Mouse (Mus musculus) liver, adult 2 months (tissue): ENCODE results near the gene Focad. TPM values are rescaled to one million over a fixed set of nuclear protein-coding genes. Genes with fewer than 3 reads are reported as not detected.

Experiments
- DNase-seq: peaks from one replicate; pipeline ENCODE4 v3.0.0-alpha.2; 2011; ENCODE audit warnings: low read depth, low spot score; ENCODE audit errors: extremely low read depth
- H3K27ac ChIP-seq: fragments of 200-500 bp; replicated peaks from 2 replicates; pipeline ENCODE4 v1.5.1; 2012; ENCODE audit warnings: low read depth, mild to moderate bottlenecking, control low read depth, inconsistent platforms, low read length; ENCODE audit not compliant: insufficient read depth
- H3K27me3 ChIP-seq: fragments of 200-500 bp; 2 replicates; pipeline ENCODE4 v1.6.1; 2012; ENCODE audit warnings: mild to moderate bottlenecking, moderate library complexity, low read length, inconsistent platforms; ENCODE audit not compliant: control insufficient read depth, insufficient read depth
- H3K36me3 ChIP-seq: fragments of 200-500 bp; 2 replicates; pipeline ENCODE4 v1.6.1; 2012; ENCODE audit warnings: low read length, inconsistent platforms; ENCODE audit not compliant: control insufficient read depth, insufficient read depth
- H3K4me1 ChIP-seq: fragments of 200-500 bp; 2 replicates; pipeline ENCODE4 v1.6.1; 2011; ENCODE audit warnings: low read length; ENCODE audit not compliant: control insufficient read depth, insufficient read depth
- H3K4me3 ChIP-seq: fragments of 200-500 bp; 2 replicates; pipeline ENCODE4 v1.5.1; 2011; ENCODE audit warnings: low read depth, mild to moderate bottlenecking, control low read depth, low read length, moderate library complexity; ENCODE audit not compliant: insufficient read depth
- H3K79me2 ChIP-seq: fragments of 200-500 bp; 2 replicates; pipeline ENCODE4 v1.6.1; 2012; ENCODE audit warnings: inconsistent platforms, mild to moderate bottlenecking, low read length, moderate library complexity; ENCODE audit not compliant: control insufficient read depth, insufficient read depth
- H3K9ac ChIP-seq: fragments of 200-500 bp; 2 replicates; pipeline ENCODE4 v1.6.1; 2012; ENCODE audit warnings: low read depth, mild to moderate bottlenecking, control low read depth, inconsistent platforms, low read length
- CTCF ChIP-seq: fragments of 200-500 bp; IDR thresholded peaks from 2 replicates; pipeline ENCODE4 v1.5.1; 2011; ENCODE audit warnings: low read depth, low read length, control low read depth
- POLR2A ChIP-seq: fragments of 200-500 bp; IDR thresholded peaks from 2 replicates; pipeline ENCODE4 v1.6.1; 2011; ENCODE audit warnings: low read length, control low read depth; ENCODE audit not compliant: insufficient read depth; ENCODE audit errors: extremely low read depth
- WGBS: fragments of 180-500 bp; shearing (Covaris S2); methylation state at CpG from one replicate; pipeline ENCODE4 v1.1.7; 2018; 5-methylcytosine and 5-hydroxymethylcytosine counted together
- polyA plus RNA-seq: library from polyadenylated mRNA; depleted of rRNA; stranded (reverse); fragments of >200 nt; gene quantifications from 2 replicates; pipeline ENCODE4 v1.2.3, GENCODE M21; 2012
- total RNA-seq: library from RNA; depleted of rRNA; stranded (reverse); fragments of >200 nt; gene quantifications from 2 replicates; pipeline ENCODE4 v1.2.3, GENCODE M21; 2014

Gene Focad
- total and polyA plus RNA-seq, 2 experiments, result 6.4 to 11.1 TPM

GRCm38 (mm10) chr4:88135936-88136335 lies 41.5 kb downstream of the Focad start:
- Histone ChIP-seq H3K4me1 (no peaks in the 10 kb centered on the region), H3K79me2 (no peaks in the 10 kb centered on the region), H3K27ac (no peak overlapping the region), H3K36me3 (peaks cover 2% of the 10 kb centered on the region; the same call in 1 of the 2 replicates), H3K9ac (no peak overlapping the region), H3K27me3 (no peaks in the 10 kb centered on the region), H3K4me3 (no peak overlapping the region)
- DNase-seq, result no peak
- 70% methylated on average over 2 of the region's 2 CpGs for WGBS
- TF ChIP-seq CTCF, result no peak
- no peak for TF ChIP-seq POLR2A

DNA sequence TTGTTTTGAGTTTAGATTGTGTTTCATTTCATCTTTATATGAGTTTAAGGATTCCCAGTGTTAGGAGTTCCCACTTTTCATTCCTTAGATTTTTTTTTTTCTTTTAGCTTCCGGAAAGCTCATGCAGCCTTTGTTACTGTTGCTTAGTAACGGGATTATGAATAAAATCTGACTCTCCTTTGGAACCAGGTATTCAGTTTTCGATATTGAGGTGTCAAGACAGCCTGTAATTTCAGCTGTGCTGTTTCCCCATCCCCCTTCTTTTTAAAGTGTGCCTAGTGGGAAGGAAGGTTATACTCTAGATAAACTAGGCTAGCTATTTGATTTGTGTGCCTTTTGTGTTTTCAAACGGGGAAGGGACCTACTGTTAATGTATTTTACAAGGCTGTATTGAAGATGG lies 42.1 kb downstream of the Focad start:
- no peak for DNase-seq
- Histone ChIP-seq H3K4me3 (no peak overlapping the region), H3K36me3 (peaks cover 2% of the 10 kb centered on the region; the same call in 1 of the 2 replicates), H3K79me2 (no peaks in the 10 kb centered on the region), H3K9ac (no peak overlapping the region), H3K27ac (no peak overlapping the region), H3K4me1 (no peaks in the 10 kb centered on the region), H3K27me3 (no peaks in the 10 kb centered on the region)
- WGBS, result 80% methylated on average over 4 of the region's 4 CpGs
- no peak for TF ChIP-seq POLR2A
- no peak for TF ChIP-seq CTCF

DNA sequence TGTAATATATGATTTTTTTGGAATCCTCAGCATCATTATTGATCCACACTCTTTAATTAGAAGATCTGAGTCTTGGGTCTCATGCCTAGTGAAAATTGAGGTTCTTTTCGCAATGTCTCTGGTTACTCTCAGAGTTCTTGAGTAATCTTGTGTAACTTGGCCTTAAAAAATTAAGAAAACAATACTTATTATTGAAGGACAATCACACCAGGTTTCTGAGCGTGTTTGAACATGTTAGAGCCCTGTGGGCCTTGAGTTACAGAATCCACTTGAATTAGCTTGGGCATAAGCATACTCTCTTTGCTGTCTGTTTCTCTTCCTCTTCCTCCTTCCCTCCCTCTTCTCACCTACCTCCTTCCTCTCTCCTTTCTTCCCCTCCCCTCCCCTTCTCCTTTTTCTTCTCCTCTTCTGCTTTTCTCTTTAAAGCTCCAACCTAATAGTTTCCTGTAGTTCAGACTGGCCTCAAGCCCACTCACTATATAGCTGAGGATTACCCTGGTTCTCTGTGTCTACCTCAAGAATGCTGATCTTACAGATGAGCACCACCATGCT lies 44.0 kb downstream of the Focad start:
- Histone ChIP-seq H3K4me1 (no peaks in the 10 kb centered on the region), H3K27me3 (no peaks in the 10 kb centered on the region), H3K79me2 (no peaks in the 10 kb centered on the region), H3K4me3 (no peak overlapping the region), H3K36me3 (no peaks in the 10 kb centered on the region; the same call in 1 of the 2 replicates), H3K9ac (no peak overlapping the region), H3K27ac (no peak overlapping the region)
- WGBS, result 100% methylated on average over 2 of the region's 2 CpGs
- no peak for TF ChIP-seq CTCF
- TF ChIP-seq POLR2A, result no peak
- DNase-seq, result no peak

DNA sequence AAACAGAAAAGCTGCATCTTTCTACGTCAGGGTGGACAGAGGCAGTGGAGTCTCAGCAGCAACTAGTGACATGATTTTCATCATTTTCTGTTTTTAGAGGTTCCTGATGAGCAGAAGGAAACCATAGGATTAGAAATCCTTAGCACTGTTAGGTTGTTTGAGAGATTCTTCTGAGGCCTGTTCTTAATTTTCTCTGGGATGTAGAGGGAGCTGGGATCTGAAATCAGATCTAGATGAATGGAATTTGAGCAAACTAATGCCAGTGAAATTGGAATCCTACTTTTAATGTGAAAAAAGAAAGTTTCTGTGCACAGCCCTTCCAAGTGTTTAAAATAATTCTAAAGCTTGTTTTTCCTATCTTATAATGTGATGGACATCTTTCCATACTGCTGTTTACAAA lies 55.0 kb downstream of the Focad start:
- no peaks in the 10 kb centered on the region for H3K27me3 ChIP-seq
- no peaks in the 10 kb centered on the region for H3K36me3 ChIP-seq
- 81% methylated on average over 1 of the region's 1 CpGs for WGBS
- H3K4me1 ChIP-seq, result no peaks in the 10 kb centered on the region
- no peak overlapping the region for H3K27ac ChIP-seq
- no peak overlapping the region for H3K9ac ChIP-seq
- no peak overlapping the region for H3K4me3 ChIP-seq
- DNase-seq, result no peak
- TF ChIP-seq CTCF, result no peak
- no peak for TF ChIP-seq POLR2A
- H3K79me2 ChIP-seq, result no peaks in the 10 kb centered on the region

DNA sequence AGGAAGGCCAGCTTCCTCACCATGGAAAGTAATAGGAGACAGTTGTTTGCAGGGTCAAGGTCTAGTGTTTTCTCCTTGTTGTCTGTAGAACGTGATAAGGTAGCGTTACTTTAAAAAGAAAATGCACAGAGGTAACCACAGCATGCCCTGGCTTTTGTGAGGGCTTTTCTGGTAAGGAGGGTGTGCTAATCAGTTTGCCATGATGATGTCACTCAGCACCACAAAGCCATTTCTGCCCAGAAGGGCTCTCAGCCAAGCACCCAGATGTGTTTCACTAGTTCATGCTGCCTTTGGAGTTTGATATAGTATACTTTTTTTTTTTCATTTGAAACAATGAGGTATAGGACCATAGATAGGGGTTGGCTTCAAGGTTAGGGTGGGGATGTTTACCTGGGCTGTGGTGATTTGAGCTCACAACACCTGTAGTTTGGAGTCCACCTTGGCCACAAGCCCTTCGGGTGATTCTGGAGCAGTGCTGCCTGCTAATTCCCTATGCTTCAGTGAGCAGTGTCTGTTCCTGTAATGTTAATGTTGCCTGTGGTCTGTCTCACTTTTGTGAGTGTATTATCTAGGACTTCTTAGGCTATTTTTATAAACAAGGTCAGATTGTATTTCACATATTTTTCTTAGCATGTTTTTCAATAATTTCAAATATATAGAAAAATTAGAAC lies 61.2 kb downstream of the Focad start:
- Histone ChIP-seq H3K27me3 (no peaks in the 10 kb centered on the region), H3K4me3 (no peak overlapping the region), H3K36me3 (no peaks in the 10 kb centered on the region; the same call in 1 of the 2 replicates), H3K79me2 (no peaks in the 10 kb centered on the region), H3K27ac (no peak overlapping the region), H3K9ac (no peak overlapping the region), H3K4me1 (peaks cover 2% of the 10 kb centered on the region; the same call in 1 of the 2 replicates)
- TF ChIP-seq CTCF (no peak), POLR2A (no peak)
- 35% methylated on average over 3 of the region's 3 CpGs for WGBS
- peak; percentile 27 for DNase-seq

DNA sequence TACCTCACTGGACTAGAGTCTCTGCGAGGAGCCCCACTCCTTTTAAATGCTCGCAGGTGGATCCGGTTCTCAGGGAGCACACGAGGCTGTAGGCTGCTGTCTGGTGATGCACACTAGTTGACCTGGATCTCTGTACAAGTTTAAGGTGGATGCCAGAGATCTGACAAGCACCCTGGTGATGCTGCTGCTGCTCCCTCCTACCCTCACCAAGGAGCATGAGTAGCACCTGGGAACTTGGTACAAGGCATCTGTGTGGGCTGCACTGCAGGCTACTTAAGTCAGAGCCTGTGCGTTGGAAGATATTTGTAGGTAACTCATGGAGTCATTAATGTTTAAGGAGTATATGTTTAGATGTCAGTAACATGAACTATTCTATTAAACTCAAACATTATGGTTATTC lies 62.5 kb downstream of the Focad start:
- no peaks in the 10 kb centered on the region for H3K79me2 ChIP-seq
- no peak for DNase-seq

More for the DNA sequence above, 62.5 kb downstream of the Focad start:
- Histone ChIP-seq H3K4me1 (peaks cover 2% of the 10 kb centered on the region; the same call in 1 of the 2 replicates), H3K9ac (no peak overlapping the region), H3K4me3 (no peak overlapping the region), H3K27ac (no peak overlapping the region), H3K36me3 (no peaks in the 10 kb centered on the region; the same call in 1 of the 2 replicates), H3K27me3 (no peaks in the 10 kb centered on the region)
- WGBS, result 95% methylated on average over 5 of the region's 5 CpGs
- TF ChIP-seq POLR2A (no peak), CTCF (no peak)
